Mouse (Mus musculus) heart, embryonic 13.5 days (tissue): ENCODE measurements around the gene Psma6. TPM values are rescaled to one million over a fixed set of nuclear protein-coding genes. Genes with fewer than 3 reads are reported as not detected.
A peak's percentile ranks its signal among the peaks of the same experiment; 100 is the strongest.

ENCODE experiments used
- ATAC-seq: fragments of 200-750 bp; cut with Nextera tagmentation; 2 replicates; pipeline ENCODE4 v1.8.0; 2017; ENCODE audit warnings: moderate TSS enrichment; ENCODE audit not compliant: insufficient number of reproducible peaks, low FRiP score, low TSS enrichment; ENCODE audit errors: extremely low read depth
- H3K27ac ChIP-seq: fragments of 300-500 bp; sonication (generic); replicated peaks from 2 replicates; pipeline ENCODE4 v1.5.1; 2015; ENCODE audit warnings: moderate library complexity, mild to moderate bottlenecking, inconsistent platforms
- H3K27me3 ChIP-seq: fragments of 300-500 bp; sonication (generic); replicated peaks from 2 replicates; pipeline ENCODE4 v1.6.1; 2015; ENCODE audit warnings: mild to moderate bottlenecking, inconsistent platforms
- H3K36me3 ChIP-seq: fragments of 300-500 bp; sonication (generic); 2 replicates; pipeline ENCODE4 v1.6.1; 2015; ENCODE audit warnings: mild to moderate bottlenecking, inconsistent platforms
- H3K4me1 ChIP-seq: fragments of 300-500 bp; sonication (generic); 2 replicates; pipeline ENCODE4 v1.6.1; 2015; ENCODE audit warnings: inconsistent platforms
- H3K4me2 ChIP-seq: fragments of 300-500 bp; sonication (generic); 2 replicates; pipeline ENCODE4 v1.6.1; 2015; ENCODE audit warnings: inconsistent platforms, mild to moderate bottlenecking, moderate library complexity
- H3K4me3 ChIP-seq: fragments of 300-500 bp; sonication (generic); 2 replicates; pipeline ENCODE4 v1.5.1; 2015; ENCODE audit warnings: moderate library complexity, mild to moderate bottlenecking, inconsistent platforms
- H3K9ac ChIP-seq: fragments of 300-500 bp; sonication (generic); 2 replicates; pipeline ENCODE4 v1.6.1; 2015; ENCODE audit warnings: inconsistent platforms, mild to moderate bottlenecking, moderate library complexity
- H3K9me3 ChIP-seq: fragments of 300-500 bp; sonication (generic); 2 replicates; pipeline ENCODE4 v1.6.1; 2016; ENCODE audit warnings: inconsistent platforms
- WGBS: fragments of 180-500 bp; shearing (Covaris S2); methylation state at CpG from one replicate; pipeline ENCODE4 v1.1.7; 2015; ENCODE audit warnings: mixed read lengths; 5-methylcytosine and 5-hydroxymethylcytosine counted together
- polyA plus RNA-seq: library from polyadenylated mRNA; unstranded; fragments of >200 nt; fragmentation: Nextera tagmentation; extraction: Ambion mirVana; gene quantifications from 2 replicates; pipeline ENCODE4 v1.2.1, GENCODE M21; 2015

Psma6 gene
- polyA plus RNA-seq, 1 experiment from 2014 or later: 321 TPM

- no peaks in the 10 kb centered on the region for H3K9me3 ChIP-seq
- H3K4me2 ChIP-seq: no peak overlapping the region
- H3K36me3 ChIP-seq: no peaks in the 10 kb centered on the region
- H3K27ac ChIP-seq: peak overlapping the region; percentile 63
- no peaks in the 10 kb centered on the region for H3K27me3 ChIP-seq
- 45% methylated on average over 5 of the region's 5 CpGs for WGBS
- ATAC-seq: no peak
- H3K4me3 ChIP-seq: no peak overlapping the region
- H3K4me1 ChIP-seq: peaks cover 28% of the 10 kb centered on the region
- no peak overlapping the region for H3K9ac ChIP-seq
These were observed 68.8 kb downstream of the Psma6 start for GRCm38 (mm10) chr12:55452839-55453238.

DNA sequence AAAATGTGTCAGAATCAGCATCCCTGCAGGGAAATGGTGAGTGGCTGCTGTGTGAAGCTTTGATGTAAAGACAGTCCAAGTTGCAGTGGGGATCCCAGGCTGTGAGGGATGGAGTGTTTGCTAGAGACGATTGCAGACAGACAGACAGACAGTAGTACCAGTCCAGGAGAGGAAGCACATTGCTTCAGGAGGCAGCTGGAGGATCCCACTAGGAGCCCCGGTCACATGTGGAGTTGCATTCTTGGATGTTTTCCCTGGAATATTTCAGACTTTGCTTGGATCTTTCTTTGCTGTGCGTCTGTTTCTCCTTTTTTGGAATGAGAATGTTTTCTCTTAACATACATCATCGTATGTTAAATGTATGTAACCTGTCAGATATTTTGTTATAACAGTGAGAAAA, 69.9 kb downstream of the Psma6 start:
- Histone ChIP-seq H3K4me3 (no peak overlapping the region), H3K9me3 (no peaks in the 10 kb centered on the region), H3K36me3 (no peaks in the 10 kb centered on the region), H3K27ac (no peak overlapping the region), H3K9ac (no peak overlapping the region), H3K4me2 (no peak overlapping the region), H3K27me3 (no peaks in the 10 kb centered on the region), H3K4me1 (peaks cover 24% of the 10 kb centered on the region)
- 54% methylated on average over 4 of the region's 4 CpGs for WGBS
- no peak for ATAC-seq

DNA sequence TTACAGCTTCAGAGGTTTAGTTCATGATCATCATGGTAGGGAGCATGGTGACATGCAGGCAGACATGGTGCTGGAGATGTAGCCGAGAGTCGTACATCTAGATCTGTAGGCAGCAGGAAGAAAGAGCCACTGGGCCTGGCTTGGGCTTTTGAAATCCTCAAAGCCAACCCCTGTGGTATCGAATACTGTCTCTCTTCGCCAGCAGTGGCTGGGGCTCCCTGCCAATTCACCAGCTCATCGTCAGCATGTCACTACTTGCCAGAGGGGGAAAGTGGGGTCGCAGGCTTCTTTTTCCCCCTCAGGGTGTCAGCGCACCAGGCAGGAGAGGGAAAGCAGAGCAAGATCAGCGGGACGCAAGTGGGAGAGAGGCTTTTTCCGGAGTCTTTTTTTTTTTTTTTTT, 71.2 kb downstream of the Psma6 start:
- H3K27ac ChIP-seq: no peak overlapping the region
- no peaks in the 10 kb centered on the region for H3K27me3 ChIP-seq
- H3K36me3 ChIP-seq: no peaks in the 10 kb centered on the region
- ATAC-seq: no peak
- 84% methylated on average over 10 of the region's 10 CpGs for WGBS
- H3K9ac ChIP-seq: no peak overlapping the region
- no peak overlapping the region for H3K4me3 ChIP-seq
- peaks cover 27% of the 10 kb centered on the region for H3K4me1 ChIP-seq
- H3K4me2 ChIP-seq: no peak overlapping the region
- no peaks in the 10 kb centered on the region for H3K9me3 ChIP-seq

DNA sequence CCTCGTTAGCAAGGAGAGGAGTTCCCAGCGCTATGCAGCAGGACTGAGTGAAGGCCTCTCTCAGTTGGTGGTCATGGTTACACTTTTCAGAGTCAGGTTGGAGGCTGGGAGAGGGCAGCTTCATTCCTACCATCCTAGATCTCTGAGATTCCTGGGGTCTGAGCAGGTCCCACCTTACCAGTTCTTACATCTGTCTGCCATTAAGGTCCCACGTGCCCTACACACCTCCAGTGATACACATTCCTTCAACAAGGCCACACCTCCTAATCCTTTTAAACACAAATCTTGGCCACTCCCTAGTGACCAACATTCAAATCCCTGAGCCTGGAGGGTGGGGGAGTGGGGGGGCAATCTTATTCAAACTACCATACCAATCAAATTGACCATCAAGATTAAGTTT, 72.1 kb downstream of the Psma6 start:
- ATAC-seq: no peak
- Histone ChIP-seq H3K27ac (no peak overlapping the region), H3K9me3 (no peaks in the 10 kb centered on the region), H3K27me3 (no peaks in the 10 kb centered on the region), H3K4me2 (no peak overlapping the region), H3K4me1 (peaks cover 31% of the 10 kb centered on the region), H3K4me3 (no peak overlapping the region), H3K9ac (no peak overlapping the region), H3K36me3 (no peaks in the 10 kb centered on the region)
- WGBS: 55% methylated on average over 3 of the region's 3 CpGs

DNA sequence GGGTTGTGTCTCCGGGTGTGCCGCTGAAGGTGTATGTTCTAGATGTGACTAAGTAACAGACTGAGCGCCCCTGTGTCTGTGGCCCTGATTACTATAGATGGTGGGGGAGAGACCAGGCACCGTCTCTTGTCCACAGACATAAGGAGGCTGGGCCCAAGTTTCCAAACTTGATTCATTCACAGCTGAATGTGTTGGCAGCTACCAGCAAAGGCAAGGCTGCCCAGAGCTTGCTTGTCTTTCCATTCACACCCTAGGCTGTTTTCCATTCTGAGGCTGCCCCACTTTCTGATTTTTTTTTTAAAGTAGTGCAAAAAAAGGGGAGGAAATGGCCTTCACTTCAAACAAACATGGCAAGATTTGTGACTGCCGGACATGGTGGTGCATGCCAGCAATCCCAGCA, 72.9 kb downstream of the Psma6 start:
- no peaks in the 10 kb centered on the region for H3K9me3 ChIP-seq
- no peak overlapping the region for H3K4me3 ChIP-seq
- H3K27ac ChIP-seq: no peak overlapping the region
- no peak for ATAC-seq
- H3K36me3 ChIP-seq: no peaks in the 10 kb centered on the region
- 76% methylated on average over 5 of the region's 5 CpGs for WGBS
- no peak overlapping the region for H3K9ac ChIP-seq
- no peaks in the 10 kb centered on the region for H3K27me3 ChIP-seq
- no peak overlapping the region for H3K4me2 ChIP-seq
- peaks cover 38% of the 10 kb centered on the region for H3K4me1 ChIP-seq

DNA sequence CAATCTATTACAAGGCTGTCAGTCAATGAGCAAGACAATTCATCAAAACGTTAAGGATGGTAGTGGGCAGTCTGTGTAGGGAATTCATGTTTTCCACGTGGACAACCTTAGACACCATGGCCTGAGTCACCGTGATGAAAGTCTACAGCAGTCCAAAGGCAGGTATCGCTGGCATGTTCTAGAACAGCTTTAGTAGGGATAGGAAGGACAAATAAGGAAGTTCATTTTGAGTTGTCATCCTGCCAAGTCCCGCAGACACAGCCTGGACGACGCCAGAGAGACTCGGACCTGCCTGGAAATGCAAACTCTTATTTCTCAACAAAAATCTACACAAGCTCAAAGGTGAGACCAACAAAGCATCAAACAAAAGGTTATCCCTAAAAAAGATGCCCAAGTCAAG, 75.7 kb downstream of the Psma6 start:
- no peak overlapping the region for H3K4me2 ChIP-seq
- no peaks in the 10 kb centered on the region for H3K9me3 ChIP-seq
- no peaks in the 10 kb centered on the region for H3K36me3 ChIP-seq
- no peak overlapping the region for H3K4me3 ChIP-seq
- H3K27ac ChIP-seq: no peak overlapping the region
- WGBS: 62% methylated on average over 8 of the region's 8 CpGs
- H3K27me3 ChIP-seq: no peaks in the 10 kb centered on the region
- H3K9ac ChIP-seq: no peak overlapping the region
- peaks cover 47% of the 10 kb centered on the region for H3K4me1 ChIP-seq
- no peak for ATAC-seq

GRCm38 (mm10) chr12:55460900-55461299, 76.9 kb downstream of the Psma6 start:
- Histone ChIP-seq H3K9ac (no peak overlapping the region), H3K27ac (no peak overlapping the region), H3K36me3 (no peaks in the 10 kb centered on the region), H3K4me2 (no peak overlapping the region), H3K4me3 (no peak overlapping the region), H3K4me1 (peaks cover 58% of the 10 kb centered on the region), H3K9me3 (no peaks in the 10 kb centered on the region), H3K27me3 (no peaks in the 10 kb centered on the region)
- ATAC-seq: no peak
- whole genome bisulfite sequencing: 54% methylated on average over 4 of the region's 4 CpGs

GRCm38 (mm10) chr12:55461767-55462166, 77.7 kb downstream of the Psma6 start:
- H3K4me3 ChIP-seq: no peak overlapping the region
- H3K27me3 ChIP-seq: no peaks in the 10 kb centered on the region
- H3K36me3 ChIP-seq: no peaks in the 10 kb centered on the region
- no peak overlapping the region; the same call in 1 of the 2 replicates for H3K27ac ChIP-seq
- 60% methylated on average over 6 of the region's 6 CpGs for WGBS
- H3K9ac ChIP-seq: no peak overlapping the region
- no peak overlapping the region for H3K4me2 ChIP-seq
- no peaks in the 10 kb centered on the region for H3K9me3 ChIP-seq
- peaks cover 66% of the 10 kb centered on the region for H3K4me1 ChIP-seq
- no peak for ATAC-seq

- 64% methylated on average over 6 of the region's 6 CpGs for WGBS
- Histone ChIP-seq H3K27ac (no peak overlapping the region), H3K4me3 (no peak overlapping the region), H3K4me2 (no peak overlapping the region), H3K4me1 (peaks cover 70% of the 10 kb centered on the region), H3K9me3 (no peaks in the 10 kb centered on the region), H3K9ac (no peak overlapping the region), H3K27me3 (no peaks in the 10 kb centered on the region), H3K36me3 (no peaks in the 10 kb centered on the region)
- no peak for ATAC-seq
These were observed 78.4 kb downstream of the Psma6 start for GRCm38 (mm10) chr12:55462456-55462855.

DNA sequence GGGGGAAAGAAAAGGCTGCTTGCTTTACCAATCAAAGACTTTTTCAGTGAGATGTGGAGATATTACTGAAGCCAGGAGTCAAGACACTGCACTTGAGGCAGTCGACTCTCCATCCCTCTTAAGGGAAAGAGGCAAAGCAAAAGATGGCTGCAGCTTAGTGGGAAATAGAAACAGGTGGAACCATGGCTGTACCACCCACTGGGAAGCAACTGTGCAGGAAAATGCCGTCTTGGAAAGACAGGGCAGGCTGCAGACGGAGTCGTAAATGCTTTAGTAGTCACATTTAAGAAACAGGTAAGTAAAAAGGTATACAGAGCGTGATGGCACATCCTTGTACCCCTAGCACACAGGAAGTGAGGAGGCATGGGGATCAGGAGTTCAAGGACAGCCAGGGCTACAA, 79.1 kb downstream of the Psma6 start:
- H3K9me3 ChIP-seq: no peaks in the 10 kb centered on the region
- WGBS: 82% methylated on average over 5 of the region's 5 CpGs
- no peak overlapping the region for H3K4me3 ChIP-seq
- ATAC-seq: no peak
- no peaks in the 10 kb centered on the region for H3K36me3 ChIP-seq
- no peak overlapping the region for H3K4me2 ChIP-seq
- H3K27ac ChIP-seq: no peak overlapping the region
- H3K4me1 ChIP-seq: peaks cover 76% of the 10 kb centered on the region
- no peaks in the 10 kb centered on the region for H3K27me3 ChIP-seq
- H3K9ac ChIP-seq: no peak overlapping the region

DNA sequence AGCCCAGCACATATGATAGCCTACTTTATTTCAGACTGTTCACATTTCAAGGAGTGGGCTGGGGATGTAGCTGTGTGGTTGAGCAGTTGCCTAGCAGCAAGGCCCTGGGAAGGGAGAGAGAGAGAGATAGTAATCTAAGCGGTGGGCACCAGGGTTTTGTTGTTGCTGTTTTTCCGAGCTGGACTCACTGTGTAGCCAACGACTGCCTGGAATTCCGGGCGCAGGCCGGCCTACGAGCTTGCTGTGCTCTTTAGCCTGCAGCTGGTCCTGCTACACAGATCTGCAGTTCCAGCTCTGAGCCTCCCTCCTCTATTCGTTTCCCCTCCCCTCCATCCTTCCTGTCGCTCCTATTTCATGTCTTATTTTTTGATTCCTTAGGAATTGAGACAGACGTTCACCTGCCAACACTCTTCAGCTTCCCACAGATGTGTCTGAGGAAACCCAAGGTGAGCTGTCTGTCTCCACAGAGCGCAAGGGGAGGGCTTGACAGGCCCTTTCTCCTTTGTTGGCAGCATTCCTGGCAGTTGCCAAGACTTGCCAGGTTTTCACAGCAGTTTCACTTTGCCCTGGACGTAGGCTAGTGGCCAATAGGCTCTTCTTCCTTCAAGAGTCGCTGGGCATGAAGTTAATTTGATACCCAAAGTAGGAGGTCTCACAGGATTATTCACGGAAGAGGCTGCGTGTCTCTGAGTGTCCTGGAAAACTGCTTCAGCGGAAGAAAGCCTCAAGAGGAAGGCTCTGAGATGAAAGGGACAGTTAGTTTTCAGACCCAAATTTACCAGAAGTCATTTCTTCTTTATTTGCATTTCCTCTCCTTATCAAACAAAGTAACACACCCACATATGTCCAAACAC, 80.2 kb downstream of the Psma6 start:
- Histone ChIP-seq H3K9me3 (no peaks in the 10 kb centered on the region), H3K4me3 (no peak overlapping the region), H3K27me3 (no peaks in the 10 kb centered on the region), H3K9ac (0 out of 2 replicates have a peak overlapping the region, but pooled peaks have one; percentile 5), H3K27ac (peak overlapping the region; percentile 62), H3K4me2 (peak overlapping the region; percentile 34; the same call in 1 of the 2 replicates), H3K4me1 (peaks cover 77% of the 10 kb centered on the region), H3K36me3 (no peaks in the 10 kb centered on the region)
- no peak for ATAC-seq
- 30% methylated on average over 16 of the region's 16 CpGs for WGBS

DNA sequence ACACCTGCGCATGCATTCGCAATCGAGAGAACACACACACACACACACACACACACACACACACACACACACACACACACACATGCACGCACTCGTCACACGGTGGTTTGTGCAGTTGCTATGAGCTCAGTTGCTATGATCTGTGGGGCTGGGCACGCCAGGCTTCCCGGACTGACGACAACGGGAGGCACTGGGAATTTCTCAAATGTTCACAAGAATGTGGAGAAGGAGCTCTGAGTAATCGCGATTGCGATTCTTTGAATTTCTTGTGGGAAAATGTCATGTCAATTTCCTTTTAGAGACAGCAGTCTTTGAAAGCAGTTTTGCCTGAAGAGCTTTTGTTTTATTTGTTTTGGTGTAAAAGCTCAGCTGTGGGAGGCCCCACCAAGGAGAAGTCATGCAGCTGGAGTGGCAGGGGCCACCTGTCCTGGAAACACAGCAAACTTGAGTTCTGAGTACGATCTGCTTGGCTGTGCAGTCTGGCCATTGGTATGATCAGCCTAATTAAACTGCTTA, 80.9 kb downstream of the Psma6 start:
- peaks cover 75% of the 10 kb centered on the region for H3K4me1 ChIP-seq
- H3K9me3 ChIP-seq: no peaks in the 10 kb centered on the region
- 70% methylated on average over 14 of the region's 14 CpGs for WGBS
- H3K4me2 ChIP-seq: 0 out of 2 replicates have a peak overlapping the region, but pooled peaks have one; percentile 34
- no peak for ATAC-seq
- H3K4me3 ChIP-seq: no peak overlapping the region
- peak overlapping the region; percentile 8; the same call in 1 of the 2 replicates for H3K27ac ChIP-seq
- H3K36me3 ChIP-seq: no peaks in the 10 kb centered on the region
- H3K27me3 ChIP-seq: no peaks in the 10 kb centered on the region
- 0 out of 2 replicates have a peak overlapping the region, but pooled peaks have one; percentile 5 for H3K9ac ChIP-seq
